Mouse (Mus musculus): ENCODE measurements around the gene Zdhhc18. TPM values are rescaled to one million over a fixed set of nuclear protein-coding genes. Genes with fewer than 3 reads are reported as not detected.

The Zdhhc18 gene
- polyA plus RNA-seq, 1 experiment: 4.5 TPM

DNA sequence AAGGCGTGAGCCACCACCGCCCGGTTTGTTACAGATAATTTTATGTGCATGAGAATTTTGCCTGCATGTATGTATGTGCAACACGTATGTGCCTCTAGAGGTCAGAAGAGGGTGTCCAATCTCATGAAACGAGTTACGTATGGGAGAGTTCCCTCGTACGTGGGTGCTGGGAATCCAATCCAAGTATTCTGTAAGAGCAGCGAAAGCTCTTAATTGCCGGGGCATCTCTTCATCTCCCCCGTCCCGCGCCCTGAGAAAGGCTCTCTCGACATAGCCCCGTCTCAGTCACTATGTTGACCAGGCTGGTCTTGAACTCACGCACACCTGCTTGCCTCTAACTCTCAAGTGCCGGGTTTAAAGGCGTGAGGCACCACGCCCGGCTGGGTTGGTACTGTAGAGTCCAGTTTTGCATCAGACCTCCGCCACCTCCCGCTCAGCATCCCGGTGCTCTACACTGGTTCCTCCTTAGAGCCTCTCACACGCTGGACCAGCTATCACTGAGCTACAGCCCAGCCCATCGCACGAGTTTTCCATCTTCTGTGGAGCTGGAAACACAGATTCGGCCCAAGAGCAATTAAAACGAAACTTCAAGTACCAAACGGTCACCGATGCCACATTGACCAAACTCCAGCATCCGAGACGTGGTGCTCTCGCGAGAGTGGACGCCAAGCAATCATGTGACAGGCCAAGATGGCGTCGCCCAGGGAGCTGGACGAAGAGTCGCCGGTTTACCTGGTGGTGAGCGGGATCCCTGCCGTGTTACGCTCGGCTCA lies 75.7 kb downstream of the Zdhhc18 start, which contains the start of gene Gpatch3:
Gene Gpatch3, plus strand, starts transcription at position 676 of the 773 bp plus-strand sequence.
- TF ChIP-seq CTCF (IDR thresholded peaks at IDR 0.05; ENCODE audit: control insufficient read depth, insufficient read depth, insufficient replicate concordance, low read depth, low read length): no peak
- TF ChIP-seq POLR2A (IDR thresholded peaks at IDR 0.05; ENCODE audit: control insufficient read depth, low read depth, low read length): peak; percentile 99

DNA sequence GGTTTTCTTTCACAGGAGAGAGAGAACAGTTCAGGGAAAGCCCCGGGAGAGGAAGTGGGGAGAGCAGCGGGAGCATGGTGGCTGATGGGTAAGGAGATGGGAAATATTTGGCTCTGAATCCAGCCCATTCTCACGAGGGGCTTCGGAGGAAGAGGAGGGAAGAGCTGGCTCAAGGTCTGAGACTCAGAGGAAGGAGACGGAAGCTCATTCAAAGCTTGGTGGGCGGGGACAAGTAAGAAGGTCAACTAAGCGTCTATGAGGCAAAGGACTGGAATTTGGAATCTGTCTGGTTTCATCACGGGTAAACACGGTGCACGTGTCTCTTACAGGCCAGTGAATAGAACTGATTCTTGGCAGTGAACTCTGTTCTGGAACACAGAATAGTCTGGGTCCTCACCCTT lies 79.9 kb downstream of the Zdhhc18 start:
- peak overlapping the region; percentile 53 for H3K4me3 ChIP-seq (ENCODE audit: control insufficient read depth, low read depth, low read length)
- TF ChIP-seq POLR2A (IDR thresholded peaks at IDR 0.05; ENCODE audit: control insufficient read depth, low read depth, low read length) (no peak), CTCF (IDR thresholded peaks at IDR 0.05; ENCODE audit: control insufficient read depth, insufficient read depth, insufficient replicate concordance, low read depth, low read length) (no peak)
- H3K4me1 ChIP-seq (ENCODE audit: control insufficient read depth, insufficient read depth, low read length): peaks cover 10% of the 10 kb centered on the region
- no peaks in the 10 kb centered on the region for H3K36me3 ChIP-seq (ENCODE audit: control insufficient read depth, insufficient read depth, low read length)
- H3K27ac ChIP-seq (ENCODE audit: control insufficient read depth, insufficient read depth, low read depth, low read length): peak overlapping the region; percentile 27
- H3K27me3 ChIP-seq (ENCODE audit: control insufficient read depth, insufficient read depth, low read length): no peaks in the 10 kb centered on the region

More for the DNA sequence above, 75.7 kb downstream of the Zdhhc18 start, which contains the start of gene Gpatch3:
- H3K27ac ChIP-seq (ENCODE audit: control insufficient read depth, insufficient read depth, low read depth, low read length): peak within 1 kb of the TSS; percentile 91
- peaks cover 4% of the 10 kb centered on the region; the same call in 1 of the 2 replicates for H3K36me3 ChIP-seq (ENCODE audit: control insufficient read depth, insufficient read depth, low read length)
- no peaks in the 10 kb centered on the region for H3K27me3 ChIP-seq (ENCODE audit: control insufficient read depth, insufficient read depth, low read length)
- peaks cover 12% of the 10 kb centered on the region for H3K4me1 ChIP-seq (ENCODE audit: control insufficient read depth, insufficient read depth, low read length)
- peak within 1 kb of the TSS; percentile 90 for H3K4me3 ChIP-seq (ENCODE audit: control insufficient read depth, low read depth, low read length)

DNA sequence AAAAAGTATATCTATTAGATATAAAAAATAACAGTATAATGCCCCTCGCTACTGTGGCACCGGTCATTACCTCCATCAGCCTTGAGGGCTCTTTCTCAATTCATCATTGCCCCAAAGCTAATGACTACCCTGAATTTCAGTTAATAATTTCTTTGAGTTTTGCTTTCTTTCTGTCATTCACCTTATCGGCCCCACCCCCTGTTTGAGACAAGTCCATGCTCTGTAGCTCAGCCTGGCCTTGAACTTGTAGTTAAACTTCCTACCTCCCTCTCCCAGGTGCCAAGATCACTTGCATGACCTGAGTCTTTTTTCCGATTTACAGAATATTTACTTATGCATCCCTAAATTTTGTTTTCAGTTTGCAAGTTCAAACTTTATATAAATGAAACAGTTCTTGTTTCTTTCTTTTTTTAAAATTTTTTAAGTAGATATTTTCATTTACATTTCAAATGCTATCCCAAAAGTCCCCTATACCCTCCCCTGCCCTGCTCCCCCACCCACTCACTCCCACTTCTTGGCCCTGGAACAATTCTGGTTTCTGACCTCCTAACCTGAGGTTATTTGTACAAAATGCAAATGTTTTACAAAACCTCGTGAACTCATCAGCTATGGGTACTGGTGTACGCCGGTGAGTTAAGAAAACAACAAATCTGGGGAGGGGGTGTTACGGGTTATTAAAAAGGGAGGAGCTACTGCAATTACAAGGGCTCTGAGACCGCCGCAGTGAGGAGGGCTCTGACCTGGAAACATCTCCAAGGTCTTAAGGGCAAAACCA lies 80.5 kb downstream of the Zdhhc18 start:
- TF ChIP-seq CTCF (IDR thresholded peaks at IDR 0.05; ENCODE audit: control insufficient read depth, insufficient read depth, insufficient replicate concordance, low read depth, low read length) (no peak), POLR2A (IDR thresholded peaks at IDR 0.05; ENCODE audit: control insufficient read depth, low read depth, low read length) (no peak)
- Histone ChIP-seq H3K4me1 (ENCODE audit: control insufficient read depth, insufficient read depth, low read length) (peaks cover 10% of the 10 kb centered on the region), H3K27ac (ENCODE audit: control insufficient read depth, insufficient read depth, low read depth, low read length) (peak overlapping the region; percentile 27), H3K36me3 (ENCODE audit: control insufficient read depth, insufficient read depth, low read length) (no peaks in the 10 kb centered on the region), H3K4me3 (ENCODE audit: control insufficient read depth, low read depth, low read length) (peak overlapping the region; percentile 53), H3K27me3 (ENCODE audit: control insufficient read depth, insufficient read depth, low read length) (no peaks in the 10 kb centered on the region)

DNA sequence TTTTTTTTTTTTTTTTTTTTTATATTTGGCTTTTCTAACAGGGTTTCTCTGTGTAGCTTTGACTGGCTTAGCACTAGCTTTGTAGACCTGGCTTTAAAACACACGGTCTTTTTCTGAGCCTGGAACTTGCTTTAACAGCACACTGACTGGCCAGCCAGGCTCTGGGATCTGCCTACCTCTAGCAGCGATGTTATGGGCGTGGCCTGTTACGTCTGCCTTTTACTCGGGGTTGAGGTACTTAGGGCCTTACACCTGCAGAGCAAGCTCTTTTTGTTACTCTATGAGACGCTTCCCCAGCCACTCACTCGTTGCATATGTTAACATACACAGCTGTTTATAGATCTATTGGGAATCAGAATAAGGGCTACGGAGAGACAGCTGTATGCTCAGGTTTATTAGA lies 82.7 kb downstream of the Zdhhc18 start:
- TF ChIP-seq CTCF (IDR thresholded peaks at IDR 0.05; ENCODE audit: control insufficient read depth, insufficient read depth, insufficient replicate concordance, low read depth, low read length) (no peak), POLR2A (IDR thresholded peaks at IDR 0.05; ENCODE audit: control insufficient read depth, low read depth, low read length) (no peak)
- no peaks in the 10 kb centered on the region for H3K27me3 ChIP-seq (ENCODE audit: control insufficient read depth, insufficient read depth, low read length)
- H3K27ac ChIP-seq (ENCODE audit: control insufficient read depth, insufficient read depth, low read depth, low read length): no peak overlapping the region
- H3K4me3 ChIP-seq (ENCODE audit: control insufficient read depth, low read depth, low read length): no peak overlapping the region
- no peaks in the 10 kb centered on the region for H3K36me3 ChIP-seq (ENCODE audit: control insufficient read depth, insufficient read depth, low read length)
- peaks cover 7% of the 10 kb centered on the region for H3K4me1 ChIP-seq (ENCODE audit: control insufficient read depth, insufficient read depth, low read length)

DNA sequence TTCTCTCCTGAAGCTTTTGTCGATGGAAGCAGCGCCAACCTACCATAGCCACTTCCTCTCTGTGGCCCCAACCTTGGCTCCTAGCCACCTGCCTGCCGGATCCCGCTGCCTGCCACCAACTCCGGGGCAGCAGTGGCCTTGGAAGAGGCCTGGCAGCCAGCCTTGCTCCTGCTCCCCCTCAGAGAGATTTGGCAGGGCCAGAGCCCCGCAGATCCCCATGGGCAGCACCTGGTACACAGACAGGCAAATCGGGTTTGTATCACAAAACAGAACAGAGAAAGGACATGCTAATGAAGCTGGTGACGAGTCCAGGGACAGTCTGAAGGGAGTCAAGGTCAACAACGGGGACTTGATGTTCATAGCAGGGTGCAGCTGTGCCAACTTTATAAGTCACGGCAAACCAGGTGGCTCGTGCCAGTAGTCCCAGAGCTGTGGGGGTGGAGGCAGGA lies 86.8 kb downstream of the Zdhhc18 start:
- Histone ChIP-seq H3K4me3 (ENCODE audit: control insufficient read depth, low read depth, low read length) (no peak overlapping the region), H3K4me1 (ENCODE audit: control insufficient read depth, insufficient read depth, low read length) (no peaks in the 10 kb centered on the region), H3K36me3 (ENCODE audit: control insufficient read depth, insufficient read depth, low read length) (no peaks in the 10 kb centered on the region), H3K27ac (ENCODE audit: control insufficient read depth, insufficient read depth, low read depth, low read length) (no peak overlapping the region), H3K27me3 (ENCODE audit: control insufficient read depth, insufficient read depth, low read length) (no peaks in the 10 kb centered on the region)
- TF ChIP-seq POLR2A (IDR thresholded peaks at IDR 0.05; ENCODE audit: control insufficient read depth, low read depth, low read length) (no peak), CTCF (IDR thresholded peaks at IDR 0.05; ENCODE audit: control insufficient read depth, insufficient read depth, insufficient replicate concordance, low read depth, low read length) (no peak)

DNA sequence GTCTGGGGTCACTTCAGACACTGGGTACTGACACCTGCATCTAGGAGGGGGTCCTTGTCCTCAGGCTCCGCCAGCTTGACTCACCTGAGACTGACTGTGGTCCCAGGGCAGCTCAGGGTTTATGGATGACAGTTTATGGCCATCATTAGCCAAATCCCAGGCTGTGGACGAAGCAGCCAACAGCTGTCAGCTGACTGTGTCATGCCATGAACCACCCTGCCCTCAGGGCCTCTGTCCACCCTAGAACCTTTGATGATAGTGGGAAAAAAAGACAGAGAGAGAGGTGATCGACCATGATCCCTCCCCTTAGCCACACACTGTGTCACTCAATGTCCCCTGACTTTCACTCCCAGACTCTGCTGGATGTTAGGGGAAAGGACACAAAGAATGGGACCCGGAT lies 88.3 kb downstream of the Zdhhc18 start:
- Histone ChIP-seq H3K36me3 (ENCODE audit: control insufficient read depth, insufficient read depth, low read length) (no peaks in the 10 kb centered on the region), H3K27me3 (ENCODE audit: control insufficient read depth, insufficient read depth, low read length) (no peaks in the 10 kb centered on the region), H3K27ac (ENCODE audit: control insufficient read depth, insufficient read depth, low read depth, low read length) (no peak overlapping the region), H3K4me1 (ENCODE audit: control insufficient read depth, insufficient read depth, low read length) (no peaks in the 10 kb centered on the region), H3K4me3 (ENCODE audit: control insufficient read depth, low read depth, low read length) (no peak overlapping the region)
- no peak for TF ChIP-seq CTCF (IDR thresholded peaks at IDR 0.05; ENCODE audit: control insufficient read depth, insufficient read depth, insufficient replicate concordance, low read depth, low read length)
- no peak for TF ChIP-seq POLR2A (IDR thresholded peaks at IDR 0.05; ENCODE audit: control insufficient read depth, low read depth, low read length)

DNA sequence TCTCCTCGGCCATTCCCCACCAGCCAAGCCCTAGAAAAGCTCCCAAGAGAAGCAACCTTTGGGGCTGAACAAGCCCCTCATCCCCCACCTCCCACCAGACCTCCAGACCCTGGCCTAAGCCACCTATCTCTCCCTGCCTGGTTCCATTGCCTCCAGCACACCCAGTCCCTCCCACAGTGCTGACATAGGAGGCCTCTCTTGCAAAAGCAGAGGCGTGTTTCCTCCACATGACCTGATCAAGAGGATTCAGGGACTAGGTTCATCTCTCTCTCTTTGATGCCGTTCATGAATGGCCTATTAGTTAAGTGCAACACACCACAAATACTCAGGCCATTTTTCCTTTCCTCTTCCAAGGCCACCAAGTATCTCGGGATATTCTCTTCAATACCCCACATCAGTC lies 90.1 kb downstream of the Zdhhc18 start:
- Histone ChIP-seq H3K27ac (ENCODE audit: control insufficient read depth, insufficient read depth, low read depth, low read length) (no peak overlapping the region), H3K4me1 (ENCODE audit: control insufficient read depth, insufficient read depth, low read length) (no peaks in the 10 kb centered on the region), H3K4me3 (ENCODE audit: control insufficient read depth, low read depth, low read length) (no peak overlapping the region), H3K36me3 (ENCODE audit: control insufficient read depth, insufficient read depth, low read length) (no peaks in the 10 kb centered on the region), H3K27me3 (ENCODE audit: control insufficient read depth, insufficient read depth, low read length) (no peaks in the 10 kb centered on the region)
- TF ChIP-seq POLR2A (IDR thresholded peaks at IDR 0.05; ENCODE audit: control insufficient read depth, low read depth, low read length) (no peak), CTCF (IDR thresholded peaks at IDR 0.05; ENCODE audit: control insufficient read depth, insufficient read depth, insufficient replicate concordance, low read depth, low read length) (no peak)

Data from testis, adult 2 months (tissue).